Mouse (Mus musculus) olfactory bulb, adult 2 months (tissue): ENCODE measurements around the gene App. TPM values are rescaled to one million over a fixed set of nuclear protein-coding genes. Genes with fewer than 3 reads are reported as not detected.
A peak's percentile ranks its signal among the peaks of the same experiment; 100 is the strongest.

Experiments used
- H3K27ac ChIP-seq: fragments of 200-500 bp; 2 replicates; pipeline ENCODE4 v1.5.1; 2012; ENCODE audit warnings: low read depth, low read length; ENCODE audit not compliant: insufficient read depth
- H3K4me1 ChIP-seq: fragments of 200-500 bp; 2 replicates; pipeline ENCODE4 v1.6.1; 2012; ENCODE audit warnings: low read length; ENCODE audit not compliant: control insufficient read depth, insufficient read depth
- H3K4me3 ChIP-seq: fragments of 200-500 bp; 2 replicates; pipeline ENCODE4 v1.5.1; 2012; ENCODE audit warnings: mild to moderate bottlenecking, low read depth, low read length, moderate library complexity; ENCODE audit not compliant: insufficient read depth
- CTCF ChIP-seq: fragments of 200-500 bp; IDR thresholded peaks from 2 replicates; pipeline ENCODE4 v1.5.1; 2012; ENCODE audit warnings: low read depth, mild to moderate bottlenecking, low read length, moderate library complexity; ENCODE audit not compliant: insufficient read depth
- POLR2A ChIP-seq: fragments of 200-500 bp; IDR thresholded peaks from 2 replicates; pipeline ENCODE4 v1.6.1; 2012; ENCODE audit warnings: mild to moderate bottlenecking, low read depth, low read length, moderate library complexity; ENCODE audit not compliant: insufficient read depth
- WGBS: fragments of 180-500 bp; shearing (Covaris S2); methylation state at CpG from one replicate; pipeline ENCODE4 v1.1.7; 2018; 5-methylcytosine and 5-hydroxymethylcytosine counted together
- polyA plus RNA-seq: library from polyadenylated mRNA; stranded (reverse); fragments of >200 nt; gene quantifications from 2 replicates; pipeline ENCODE4 v1.2.4, GENCODE M21; 2012; ENCODE audit warnings: low replicate concordance; ENCODE audit not compliant: missing spikeins, insufficient read depth, insufficient read length

The App gene
- polyA plus RNA-seq, 1 experiment = 247 TPM

DNA sequence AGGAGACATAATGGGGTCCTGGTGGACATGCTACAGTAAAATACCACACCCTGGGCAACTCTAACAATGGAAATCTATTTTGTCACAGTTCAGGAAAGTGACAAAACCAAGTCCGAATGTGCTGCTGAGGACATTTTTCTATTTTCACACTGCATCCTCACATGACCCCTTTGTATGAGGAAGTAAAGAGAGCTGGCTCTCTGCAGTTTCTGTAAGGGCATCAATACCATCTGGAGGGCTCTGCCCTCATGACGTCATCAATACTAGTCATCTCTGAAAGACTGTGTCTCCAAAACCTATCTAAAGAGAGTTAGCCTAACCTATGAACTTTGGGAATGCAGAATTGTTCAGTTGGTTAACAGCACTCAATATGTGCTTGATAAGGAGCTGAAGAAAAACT is 59.6 kb downstream of the App start:
- Histone ChIP-seq H3K4me1 (peaks cover 13% of the 10 kb centered on the region; the same call in 1 of the 2 replicates), H3K27ac (no peak overlapping the region), H3K4me3 (no peak overlapping the region)
- TF ChIP-seq POLR2A (no peak), CTCF (no peak)
- WGBS = 73% methylated on average over 2 of the region's 2 CpGs

DNA sequence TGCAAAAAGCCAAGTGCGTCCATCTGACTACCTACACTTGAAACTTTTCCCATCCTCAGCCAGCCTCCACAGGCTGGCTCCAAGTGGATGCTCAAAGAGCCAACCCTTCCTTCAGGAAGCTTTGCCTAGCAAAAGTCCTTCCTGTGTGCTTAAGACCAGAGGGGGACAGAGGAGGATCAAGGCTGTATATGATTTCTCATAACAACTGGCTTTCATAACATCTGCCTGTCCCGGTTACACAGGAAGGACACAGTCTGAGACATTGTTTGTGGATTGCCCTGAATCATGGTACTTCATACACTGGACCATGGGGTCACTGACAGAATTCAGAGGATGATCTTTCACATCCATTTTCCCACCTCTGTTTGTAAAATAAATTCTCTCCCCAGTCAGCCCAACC is 61.3 kb downstream of the App start:
- WGBS = 84% methylated on average over 2 of the region's 2 CpGs
- Histone ChIP-seq H3K4me1 (peaks cover 16% of the 10 kb centered on the region; the same call in 1 of the 2 replicates), H3K4me3 (no peak overlapping the region), H3K27ac (no peak overlapping the region)
- TF ChIP-seq POLR2A (no peak), CTCF (no peak)

DNA sequence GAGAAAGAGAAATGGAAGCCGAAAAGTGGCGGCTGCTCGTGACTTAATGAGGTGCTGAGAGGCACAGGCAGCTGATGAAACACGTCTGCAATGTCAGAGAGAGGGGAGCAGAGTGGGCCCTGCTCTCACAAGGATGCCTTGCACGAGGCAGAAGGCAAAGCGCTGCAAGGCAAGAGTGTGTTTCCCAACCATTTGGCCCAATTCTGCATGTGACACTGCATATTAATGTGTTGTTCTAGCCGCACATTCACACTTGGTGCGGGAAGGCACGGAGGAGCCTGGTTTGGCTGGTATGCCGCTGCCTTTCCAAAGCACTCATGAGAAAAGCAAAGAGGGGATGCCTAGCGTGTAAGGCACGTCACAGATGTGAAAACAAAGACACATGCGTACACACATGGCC is 63.1 kb downstream of the App start:
- Histone ChIP-seq H3K27ac (peak overlapping the region; percentile 41), H3K4me1 (peaks cover 17% of the 10 kb centered on the region; the same call in 1 of the 2 replicates), H3K4me3 (no peak overlapping the region)
- 37% methylated on average over 13 of the region's 13 CpGs for WGBS
- TF ChIP-seq POLR2A (no peak), CTCF (no peak)

DNA sequence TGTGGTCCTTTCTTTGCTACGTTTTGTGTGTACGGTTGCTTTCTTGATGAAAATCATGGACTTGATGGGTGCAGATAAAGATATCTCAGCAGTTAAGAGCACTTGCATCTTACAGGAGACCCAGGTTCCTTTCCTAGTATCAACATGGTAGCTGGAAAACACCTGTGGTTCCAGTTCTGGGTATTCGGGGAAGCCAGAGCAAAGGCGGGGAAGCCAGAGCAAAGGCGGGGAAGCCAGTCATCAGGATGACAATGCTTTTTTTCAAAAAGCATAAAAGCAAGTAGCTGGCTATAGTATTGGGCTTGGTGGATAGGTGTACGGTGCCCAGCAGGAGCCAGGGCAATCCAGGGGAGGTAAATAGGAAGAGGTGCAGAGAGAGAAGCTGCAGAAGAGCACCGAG is 65.1 kb downstream of the App start:
- 89% methylated on average over 7 of the region's 7 CpGs for whole genome bisulfite sequencing
- Histone ChIP-seq H3K27ac (no peak overlapping the region), H3K4me1 (peaks cover 19% of the 10 kb centered on the region; the same call in 1 of the 2 replicates), H3K4me3 (no peak overlapping the region)
- no peak for TF ChIP-seq POLR2A
- no peak for TF ChIP-seq CTCF

DNA sequence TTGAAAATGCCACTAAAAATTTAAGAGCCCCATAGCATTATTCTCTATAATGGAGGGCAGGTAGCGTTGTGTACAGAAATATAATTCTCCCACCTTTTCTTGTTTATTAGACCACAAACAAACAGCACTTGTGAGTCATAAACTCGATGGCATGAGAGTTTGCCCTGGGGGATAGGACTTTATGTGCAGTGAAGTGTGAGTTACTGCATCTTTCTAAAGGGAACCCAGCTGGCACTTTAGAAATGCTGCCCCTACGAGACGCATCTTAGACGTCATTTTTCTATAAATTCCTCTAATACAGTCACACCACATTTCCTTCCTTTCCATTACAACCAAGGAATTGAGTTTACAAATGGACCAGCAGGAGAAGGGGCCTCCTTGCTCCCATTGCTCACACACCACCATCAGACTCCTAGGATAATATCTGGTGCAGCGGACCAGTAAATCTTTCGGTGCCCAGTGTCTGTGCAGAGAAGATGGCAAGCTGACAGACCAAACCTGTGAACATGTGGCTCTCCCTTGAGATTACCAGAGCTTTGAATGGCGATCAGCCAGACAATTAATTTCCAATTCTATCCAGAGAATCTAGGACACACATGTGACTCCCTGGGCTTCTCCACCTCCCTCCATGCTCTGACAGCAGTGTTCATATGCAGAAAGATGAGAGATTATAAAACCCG is 66.8 kb downstream of the App start:
- H3K4me3 ChIP-seq = no peak overlapping the region

DNA sequence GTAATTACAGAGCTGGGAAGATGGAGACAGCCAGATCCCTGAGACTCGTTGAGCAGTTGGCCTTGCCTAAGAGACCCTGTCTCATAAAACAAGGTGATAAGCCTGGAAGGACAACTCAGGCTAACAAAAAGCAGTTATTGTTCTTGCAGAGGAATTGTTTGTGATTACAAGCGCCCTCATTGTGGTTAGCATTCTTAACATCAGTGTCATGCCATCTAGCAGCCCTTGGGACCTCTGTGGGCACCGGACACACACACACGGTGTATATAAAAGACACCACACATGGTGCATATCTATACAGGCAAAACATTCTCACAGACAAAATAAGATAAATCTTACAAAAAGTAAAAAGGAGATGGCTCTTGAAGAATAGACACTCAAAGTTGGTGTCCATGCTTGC is 68.0 kb downstream of the App start:
- Histone ChIP-seq H3K4me1 (peaks cover 18% of the 10 kb centered on the region; the same call in 1 of the 2 replicates), H3K4me3 (no peak overlapping the region), H3K27ac (no peak overlapping the region)
- TF ChIP-seq CTCF (no peak), POLR2A (no peak)
- 71% methylated on average over 4 of the region's 4 CpGs for WGBS

More for the DNA sequence above, 66.8 kb downstream of the App start:
- 56% methylated on average over 9 of the region's 9 CpGs for WGBS
- H3K27ac ChIP-seq = no peak overlapping the region; the same call in 1 of the 2 replicates
- TF ChIP-seq CTCF = no peak
- no peak for TF ChIP-seq POLR2A
- peaks cover 22% of the 10 kb centered on the region; the same call in 1 of the 2 replicates for H3K4me1 ChIP-seq

DNA sequence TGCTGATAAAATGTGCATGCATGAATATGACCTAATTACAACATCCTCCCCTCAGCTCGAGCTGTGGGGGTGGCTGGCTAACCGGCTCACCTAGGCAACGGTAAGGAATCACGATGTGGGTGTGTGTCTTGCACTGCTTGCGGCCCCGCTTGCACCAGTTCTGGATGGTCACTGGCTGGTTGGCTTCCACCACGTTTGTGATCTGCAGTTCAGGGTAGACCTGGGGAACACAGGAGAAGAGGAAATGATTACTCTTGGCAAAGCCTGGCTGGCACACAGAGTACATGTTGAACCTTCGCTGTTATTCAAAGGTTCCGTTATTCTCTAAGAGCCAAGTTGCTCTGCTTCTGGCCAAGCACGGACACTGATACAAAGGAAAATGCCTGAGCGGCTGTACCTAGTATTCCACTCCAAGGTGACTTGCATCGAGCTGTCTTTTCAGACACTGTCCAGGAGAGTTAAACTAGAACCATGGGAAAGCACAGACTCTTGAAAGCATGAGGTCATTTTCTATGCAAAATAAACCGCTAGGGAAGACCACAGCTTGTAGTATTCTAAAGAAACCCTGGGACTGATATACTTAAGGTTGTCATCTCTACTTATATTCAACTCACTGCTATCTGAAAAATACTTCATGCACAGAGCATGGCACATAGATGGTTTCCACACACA is 70.3 kb downstream of the App start:
- H3K4me3 ChIP-seq = no peak overlapping the region
- H3K4me1 ChIP-seq = peaks cover 13% of the 10 kb centered on the region
- no peak overlapping the region for H3K27ac ChIP-seq
- no peak for TF ChIP-seq POLR2A
- TF ChIP-seq CTCF = no peak
- 56% methylated on average over 13 of the region's 13 CpGs for WGBS

DNA sequence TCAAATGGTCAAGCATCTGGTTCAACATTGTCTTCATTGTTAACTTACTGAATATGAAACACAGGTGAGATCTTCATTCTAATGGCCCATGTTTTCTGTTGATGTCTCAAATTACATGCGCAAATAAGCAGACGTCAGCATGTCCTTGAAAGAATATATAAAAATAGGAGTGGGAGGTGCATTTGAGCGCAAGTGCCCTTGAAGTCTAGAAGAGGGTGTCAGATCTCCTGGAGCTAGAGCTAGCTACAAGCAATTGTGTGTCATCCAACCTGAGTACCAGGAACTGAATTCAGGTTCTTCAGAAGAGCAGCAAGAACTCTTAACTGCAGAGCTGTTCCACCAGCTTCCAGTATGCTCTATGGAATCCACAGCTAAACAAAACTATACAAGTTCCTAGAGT is 72.0 kb downstream of the App start:
- Histone ChIP-seq H3K4me1 (peaks cover 11% of the 10 kb centered on the region), H3K4me3 (no peak overlapping the region), H3K27ac (no peak overlapping the region)
- TF ChIP-seq POLR2A (no peak), CTCF (no peak)
- 63% methylated on average over 3 of the region's 3 CpGs for WGBS

DNA sequence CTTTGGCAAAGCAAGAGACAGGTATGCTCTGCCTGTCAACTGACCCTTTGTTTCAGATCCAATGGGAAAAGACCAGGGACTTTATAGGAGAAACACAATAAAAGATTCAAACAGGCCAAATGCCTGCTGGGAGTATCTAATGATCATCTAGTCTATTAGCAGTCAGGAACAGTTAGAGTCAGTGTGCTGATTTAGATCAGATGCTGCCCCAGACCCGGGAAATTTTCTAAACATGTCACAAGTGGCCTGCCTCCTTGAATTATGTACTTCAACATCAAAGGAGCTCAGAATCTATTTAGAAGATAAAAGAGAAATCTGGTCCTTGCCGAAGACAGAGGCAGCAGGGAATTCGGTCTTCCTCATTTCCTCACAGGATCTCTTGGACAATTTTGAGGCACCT is 72.8 kb downstream of the App start:
- H3K4me1 ChIP-seq = peaks cover 8% of the 10 kb centered on the region
- 42% methylated on average over 3 of the region's 3 CpGs for WGBS
- no peak overlapping the region for H3K27ac ChIP-seq
- no peak overlapping the region for H3K4me3 ChIP-seq
- TF ChIP-seq CTCF (no peak), POLR2A (no peak)

DNA sequence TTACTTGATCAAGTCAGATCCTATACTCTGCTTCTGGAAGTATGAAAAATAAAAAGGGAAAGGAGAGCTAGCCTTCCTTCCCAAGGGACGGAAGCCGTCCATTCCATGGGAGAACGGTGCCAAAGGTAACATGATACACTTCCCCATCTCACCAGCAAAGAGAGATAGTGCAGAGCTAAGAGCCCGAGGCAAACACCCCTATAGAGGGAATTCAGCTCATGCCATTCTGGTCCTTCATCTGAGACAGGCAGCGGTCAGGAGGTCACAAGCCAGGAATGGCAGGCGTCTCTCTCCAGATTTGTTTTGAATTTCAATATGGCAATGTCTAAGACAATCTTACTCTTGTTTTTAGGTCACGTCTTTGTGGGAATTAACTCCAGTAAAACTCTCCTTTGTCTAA is 74.1 kb downstream of the App start:
- Histone ChIP-seq H3K4me1 (peaks cover 6% of the 10 kb centered on the region), H3K27ac (no peak overlapping the region), H3K4me3 (no peak overlapping the region)
- WGBS = 67% methylated on average over 7 of the region's 7 CpGs
- TF ChIP-seq CTCF (no peak), POLR2A (no peak)
